Mouse (Mus musculus) mature B cell (primary cell): ENCODE results near the gene Susd1.

Experiments
- in situ Hi-C: fragments of 300-500 bp; cut with MboI; formaldehyde crosslinking; loops from 2 replicates; pipeline ENCODE4 v1.14.3; 2019

The Susd1 gene

GRCm38 (mm10) chr4:59437990-59438854 lies at the start of gene Susd1:
Susd1 (minus strand) TSS chr4:59438633.
- in situ Hi-C loops: no loop called here

- in situ Hi-C loops: no loop called here
Measured at GRCm38 (mm10) chr4:59471306-59471705, 32.9 kb upstream of the Susd1 start.

- in situ Hi-C loops: no loop called here
Measured at GRCm38 (mm10) chr4:59465449-59465848, 27.0 kb upstream of the Susd1 start.

GRCm38 (mm10) chr4:59464661-59465060 lies 26.2 kb upstream of the Susd1 start:
- in situ Hi-C loops: no loop called here

GRCm38 (mm10) chr4:59462494-59462893 lies 24.1 kb upstream of the Susd1 start:
- in situ Hi-C loops: no loop called here

- in situ Hi-C loops: no loop called here
Measured at GRCm38 (mm10) chr4:59461116-59461727, 22.8 kb upstream of the Susd1 start.

GRCm38 (mm10) chr4:59459216-59459955 lies 21.0 kb upstream of the Susd1 start:
- in situ Hi-C loops: no loop called here

- in situ Hi-C loops: no loop called here
Measured at GRCm38 (mm10) chr4:59457941-59458340, 19.5 kb upstream of the Susd1 start.

- in situ Hi-C loops: no loop called here
Measured at GRCm38 (mm10) chr4:59457091-59457490, 18.7 kb upstream of the Susd1 start.

- in situ Hi-C loops: no loop called here
Measured at GRCm38 (mm10) chr4:59455465-59455864, 17.0 kb upstream of the Susd1 start.

- in situ Hi-C loops: no loop called here
Measured at GRCm38 (mm10) chr4:59454046-59454445, 15.6 kb upstream of the Susd1 start.

- in situ Hi-C loops: no loop called here
Measured at GRCm38 (mm10) chr4:59452503-59452933, 14.1 kb upstream of the Susd1 start.

- in situ Hi-C loops: no loop called here
Measured at GRCm38 (mm10) chr4:59450906-59451305, 12.5 kb upstream of the Susd1 start.

GRCm38 (mm10) chr4:59450234-59450854 lies 11.9 kb upstream of the Susd1 start:
- in situ Hi-C loops: no loop called here

- in situ Hi-C loops: no loop called here
Measured at GRCm38 (mm10) chr4:59447296-59447695, 8.9 kb upstream of the Susd1 start.

- in situ Hi-C loops: no loop called here
Measured at GRCm38 (mm10) chr4:59445516-59445915, 7.1 kb upstream of the Susd1 start.

- in situ Hi-C loops: no loop called here
Measured at GRCm38 (mm10) chr4:59444994-59445393, 6.6 kb upstream of the Susd1 start.

GRCm38 (mm10) chr4:59444085-59444484 lies 5.7 kb upstream of the Susd1 start:
- in situ Hi-C loops: no loop called here

- in situ Hi-C loops: no loop called here
Measured at GRCm38 (mm10) chr4:59441265-59441664, 2.8 kb upstream of the Susd1 start.

- in situ Hi-C loops: no loop called here
Measured at GRCm38 (mm10) chr4:59439960-59440359, 1.5 kb upstream of the Susd1 start.

- in situ Hi-C loops: no loop called here
Measured at GRCm38 (mm10) chr4:59439041-59439440, 608 bp upstream of the Susd1 start.

- in situ Hi-C loops: no loop called here
Measured at GRCm38 (mm10) chr4:59435951-59436350, 2.5 kb downstream of the Susd1 start.
